Mouse (Mus musculus): ENCODE measurements around the gene Ptov1.
"Not testable (repeated sequence)": the region's sequence is repeated elsewhere in the genome, so short reads cannot be mapped to it uniquely, and the experiment has no call there.

The Ptov1 gene

DNA sequence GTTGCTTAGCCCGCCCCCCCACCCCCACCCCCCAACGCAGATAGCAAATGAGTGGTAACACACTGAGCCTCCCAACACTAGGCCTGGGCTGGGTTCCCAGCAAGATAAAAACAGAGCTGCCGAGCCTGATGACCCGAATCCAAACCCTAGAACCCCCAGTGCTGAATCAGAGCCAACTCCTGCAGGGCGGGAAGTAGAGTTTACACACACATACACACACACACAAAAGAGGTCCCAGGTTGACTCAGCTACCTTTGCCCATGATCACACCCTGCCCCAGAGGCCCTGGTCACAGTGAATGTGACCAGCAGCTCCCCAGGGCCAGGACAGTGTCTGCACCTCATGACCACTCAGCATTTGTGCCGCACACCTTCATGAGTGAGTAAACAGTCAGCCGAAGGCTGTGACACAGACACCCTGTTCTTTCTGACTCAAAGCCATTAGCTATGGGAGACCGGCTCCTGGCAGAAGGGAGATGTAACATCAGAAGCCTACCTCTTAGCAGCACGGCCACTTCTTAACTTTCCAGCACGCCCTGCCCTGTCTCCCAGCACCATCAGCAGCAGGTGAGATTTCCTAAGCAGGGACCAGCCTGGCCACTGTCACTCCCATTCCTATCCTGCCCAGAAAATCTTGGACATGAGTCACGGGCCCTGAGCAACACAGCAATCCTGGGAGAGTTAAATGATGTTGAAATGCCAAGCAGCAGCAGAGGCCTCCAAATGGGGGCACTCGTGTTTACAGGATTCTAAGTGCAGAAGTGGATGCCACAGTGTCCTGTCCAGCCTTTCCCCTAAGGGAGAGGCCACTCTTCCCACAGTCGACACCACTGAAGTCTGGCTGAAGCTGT lies 18.9 kb upstream of the Ptov1 start:
- in situ Hi-C loops (cut with MboI, MseI), result no loop called here

DNA sequence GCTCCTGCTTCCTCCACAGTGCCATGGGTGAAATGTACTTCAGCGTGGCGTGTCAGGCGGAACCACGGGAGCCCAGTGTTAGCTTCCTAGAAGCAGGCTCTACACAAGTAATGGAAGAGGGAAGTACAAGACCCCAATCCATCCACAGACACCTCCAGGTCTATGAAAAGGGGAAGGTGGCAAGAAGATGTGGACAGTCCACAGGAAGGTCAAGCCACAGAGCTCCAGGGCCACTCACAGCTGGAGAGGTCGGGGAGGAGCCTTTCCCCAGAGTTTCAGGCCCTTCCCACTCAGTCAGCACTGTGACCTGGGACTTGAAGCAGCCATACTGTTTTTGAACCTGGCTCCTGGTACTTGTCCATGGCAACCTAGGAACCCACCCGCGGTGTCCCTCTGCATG lies 17.4 kb upstream of the Ptov1 start:
- in situ Hi-C loops (cut with MboI, MseI), result no loop called here

DNA sequence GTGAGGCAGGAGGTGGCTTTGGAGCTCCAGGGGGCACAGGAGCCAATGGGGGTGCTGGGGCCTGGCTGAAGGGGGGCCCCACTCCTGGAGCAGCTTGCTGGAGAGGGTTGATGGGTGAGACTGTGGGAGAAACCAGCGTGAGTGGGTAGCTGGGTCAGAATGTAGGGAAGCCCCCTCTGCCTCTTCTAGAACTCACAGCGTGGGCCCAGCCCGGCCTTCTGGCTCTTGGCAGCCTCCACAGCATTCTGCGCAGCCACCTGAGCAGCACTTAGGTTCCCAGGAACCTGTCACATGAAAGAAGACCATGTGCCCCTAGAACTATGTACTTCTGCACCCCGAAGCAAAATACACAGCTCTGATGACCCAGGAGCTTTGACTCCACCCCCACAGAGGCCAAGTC lies 15.0 kb upstream of the Ptov1 start:
- in situ Hi-C loops (cut with MboI, MseI), result no loop called here

DNA sequence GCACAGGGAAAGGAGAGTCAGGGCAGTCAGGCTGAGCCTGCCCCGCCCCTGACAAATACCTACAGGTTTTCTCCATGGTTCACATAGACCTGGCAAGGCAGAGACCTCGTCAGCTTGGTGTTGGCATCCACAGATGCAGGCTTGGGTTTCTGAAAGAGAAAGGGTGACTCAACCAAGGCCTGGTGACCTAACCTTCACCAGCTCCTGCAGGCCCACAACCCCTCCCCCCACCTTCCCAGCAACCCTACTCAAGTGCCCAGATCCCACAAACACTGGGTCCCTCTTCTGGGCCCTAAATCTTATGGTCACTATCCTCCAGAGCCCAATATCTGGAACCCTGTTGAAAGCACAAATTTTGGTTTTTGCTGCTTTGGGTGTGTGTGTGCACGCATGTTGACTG lies 13.4 kb upstream of the Ptov1 start:
- in situ Hi-C loops (cut with MboI, MseI), result no loop called here

DNA sequence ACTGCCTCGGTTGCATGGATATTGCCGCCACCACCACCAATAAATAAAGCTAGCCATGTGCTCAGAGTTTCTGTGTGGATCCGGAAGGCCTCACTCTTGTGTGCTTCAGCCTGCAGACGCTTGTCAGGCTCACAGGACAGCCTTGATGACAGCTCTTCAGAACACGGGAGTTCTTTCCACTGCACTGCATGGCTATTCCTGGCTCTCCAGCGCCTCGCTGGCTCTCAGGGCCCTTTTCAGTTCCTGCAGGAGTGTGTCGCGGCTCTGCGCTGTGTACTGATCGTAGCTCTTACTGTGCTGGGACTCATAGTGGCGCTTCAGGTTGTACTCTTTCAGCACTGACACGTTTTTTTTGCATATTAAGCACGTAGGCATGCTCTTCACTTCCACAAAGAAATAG lies 8.2 kb upstream of the Ptov1 start:
- in situ Hi-C loops (cut with MboI, MseI), result no loop called here

DNA sequence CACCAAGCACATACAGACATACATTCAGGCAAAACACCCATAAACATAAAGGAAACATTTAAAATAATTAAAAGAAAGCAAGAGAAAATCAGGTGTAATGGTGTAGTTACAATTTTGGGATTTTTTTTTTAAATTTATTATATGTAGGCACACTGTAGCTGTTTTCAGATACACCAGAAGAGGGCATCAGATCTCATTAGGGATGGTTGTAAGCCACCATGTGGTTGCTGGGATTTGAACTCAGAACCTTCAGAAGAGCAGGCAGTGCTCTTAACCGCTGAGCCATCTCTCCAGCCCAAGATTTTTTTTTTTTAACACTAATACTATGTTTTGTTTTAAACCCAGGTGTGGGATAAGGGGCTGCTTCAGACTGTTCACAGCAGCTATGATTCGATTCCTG lies 2.2 kb upstream of the Ptov1 start:
- in situ Hi-C loops (cut with MboI, MseI), result not testable (repeated sequence)

DNA sequence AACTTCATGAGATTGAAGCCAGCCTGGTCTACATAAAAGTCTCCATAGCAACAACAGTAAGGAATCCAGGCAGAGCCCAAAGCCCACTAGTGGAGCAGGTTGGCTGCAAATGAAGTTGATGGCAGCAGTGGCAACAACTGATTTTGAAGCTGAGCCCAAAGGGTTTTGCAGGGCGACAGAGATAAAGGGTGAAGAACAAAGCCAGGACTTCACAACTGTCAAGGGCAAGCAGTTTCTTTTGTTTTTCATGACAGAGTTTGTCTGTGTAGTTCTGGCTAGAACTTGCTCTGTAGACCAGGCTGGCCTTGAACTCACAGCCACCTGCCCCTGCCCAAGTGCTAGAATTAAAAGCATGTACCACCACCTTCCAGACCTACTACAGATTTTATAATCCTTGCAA lies 1.6 kb upstream of the Ptov1 start:
- in situ Hi-C loops (cut with MboI, MseI), result no loop called here

DNA sequence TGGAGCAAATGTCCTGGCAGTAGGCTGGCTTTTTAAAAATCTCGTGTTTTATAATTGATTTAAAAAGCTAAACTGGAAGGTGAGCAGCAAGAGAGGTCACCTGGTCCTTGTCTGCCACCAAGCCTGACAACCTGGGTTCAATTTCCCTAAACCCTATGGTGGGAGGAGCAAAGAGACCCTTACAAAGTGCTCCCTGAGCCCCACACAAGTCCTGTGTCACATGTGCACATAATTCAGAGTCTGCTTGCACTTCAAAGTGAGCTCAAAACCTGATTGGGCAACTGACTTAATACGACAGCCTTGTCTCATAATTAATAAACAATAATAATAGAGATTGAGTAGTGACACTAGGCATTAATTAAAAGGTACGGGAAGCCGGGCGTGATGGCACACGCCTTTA lies 1.0 kb upstream of the Ptov1 start:
- in situ Hi-C loops (cut with MboI, MseI), result no loop called here

DNA sequence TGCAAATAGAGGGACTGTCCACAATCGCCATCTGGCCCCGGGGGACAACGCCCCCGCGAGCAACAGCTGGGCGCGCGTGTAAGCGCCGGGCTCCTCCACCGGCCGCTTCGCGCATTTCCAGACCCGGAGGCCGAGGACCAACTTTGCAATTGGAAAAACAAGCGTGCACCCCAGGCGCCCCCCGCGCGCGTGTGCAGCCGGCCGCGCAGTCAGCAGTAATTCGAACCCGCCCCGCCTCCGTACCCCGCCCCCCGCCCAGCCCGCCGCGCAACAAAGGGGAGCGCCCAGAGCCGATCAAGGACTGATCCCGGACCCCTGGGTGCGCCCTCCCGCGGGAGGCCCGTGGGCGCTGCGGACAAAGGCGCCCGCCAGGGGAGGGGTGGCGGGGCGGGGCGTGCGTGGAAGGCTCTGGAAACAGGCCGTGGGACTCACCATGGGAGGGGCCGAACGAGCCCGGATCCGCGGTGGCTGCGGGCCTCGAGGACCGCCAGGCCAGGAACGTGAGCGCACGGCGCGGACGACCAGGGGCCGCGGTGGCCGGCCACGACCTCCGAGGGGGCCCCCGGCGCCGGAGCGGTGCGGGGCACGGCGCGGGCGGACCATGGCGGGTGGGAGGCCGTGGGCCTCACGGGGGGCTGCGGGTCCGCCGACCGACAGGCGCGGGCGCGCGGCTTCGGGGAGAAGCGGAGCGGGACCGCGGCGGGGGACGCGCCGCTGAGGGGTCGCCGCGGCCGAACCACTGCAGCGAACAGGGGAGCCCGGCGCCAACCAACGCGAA lies 480 bp downstream of the Ptov1 start:
- in situ Hi-C loops (cut with MboI, MseI), result no loop called here

DNA sequence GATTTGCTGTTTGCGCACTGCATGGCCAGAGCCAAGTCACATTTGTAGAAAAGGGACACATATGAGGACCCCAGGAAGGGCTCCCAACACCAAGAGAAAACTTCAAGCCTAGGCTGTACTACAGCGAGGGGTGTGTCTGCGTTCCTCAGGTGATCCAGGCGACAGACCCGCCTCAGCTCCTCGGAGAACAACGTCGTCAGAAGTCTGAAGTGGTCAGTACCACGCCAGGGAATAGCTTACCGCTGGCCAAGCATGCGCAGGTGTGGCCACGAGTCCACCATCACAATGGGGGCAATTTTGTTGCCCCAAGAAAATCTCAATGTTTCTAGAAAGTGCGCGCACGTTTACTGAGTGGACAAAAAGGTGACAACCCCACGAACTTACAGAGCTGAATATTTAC lies 1.1 kb downstream of the Ptov1 start:
- in situ Hi-C loops (cut with MboI, MseI), result no loop called here

DNA sequence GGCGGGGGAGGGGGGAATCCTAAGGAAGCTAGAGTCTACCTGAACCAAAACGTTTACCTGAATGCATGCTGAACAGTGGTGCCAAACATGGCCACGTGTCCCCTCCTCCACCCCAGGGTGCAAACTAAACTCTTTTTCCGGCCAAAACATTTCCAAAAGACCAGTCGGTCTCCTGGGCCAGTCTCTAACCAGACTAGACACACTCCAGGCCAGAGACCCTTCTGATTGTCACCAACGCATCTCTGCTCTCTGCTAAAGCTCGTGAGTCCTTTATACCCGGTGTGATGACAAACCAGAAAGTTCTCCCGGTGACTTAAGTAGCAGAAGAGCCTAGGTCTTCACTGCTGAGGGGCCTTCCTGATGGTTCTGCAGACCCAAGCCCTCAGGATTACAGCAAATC lies 1.8 kb downstream of the Ptov1 start:
- in situ Hi-C loops (cut with MboI, MseI), result no loop called here

DNA sequence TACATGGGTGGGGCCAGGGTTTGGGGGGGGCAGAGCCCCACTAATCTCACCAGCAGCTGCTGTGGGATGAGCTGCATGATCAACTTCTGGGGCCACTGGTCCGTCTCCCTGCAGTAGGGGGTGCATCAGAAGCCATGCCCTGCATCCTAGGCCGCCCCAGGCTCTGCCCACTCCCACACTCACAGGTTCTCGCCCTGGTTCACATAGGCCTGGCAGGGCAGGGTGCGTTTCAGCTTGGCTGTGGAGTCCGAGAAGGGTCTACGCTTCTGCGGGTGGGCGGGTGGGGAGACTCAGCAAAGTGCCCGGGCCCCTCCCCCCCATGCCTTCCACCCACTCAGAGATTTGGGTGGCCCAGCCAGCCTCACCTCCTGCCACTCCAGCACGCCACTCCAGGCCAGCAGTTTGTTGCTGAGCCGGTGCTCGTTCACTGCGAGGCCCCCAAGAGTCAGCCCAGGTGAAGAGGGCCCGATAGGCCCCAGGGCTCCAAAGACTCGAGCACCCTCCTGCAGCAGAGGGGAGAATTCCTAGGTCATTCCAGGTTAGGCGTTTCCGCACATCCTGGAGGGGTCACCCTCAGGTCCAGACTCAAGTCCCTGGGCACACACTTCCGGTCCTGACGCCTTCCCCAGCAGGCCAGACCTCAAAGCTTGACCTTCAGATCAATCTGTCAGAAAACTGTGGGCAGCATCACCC lies 2.4 kb downstream of the Ptov1 start:
- in situ Hi-C loops (cut with MboI, MseI), result no loop called here

DNA sequence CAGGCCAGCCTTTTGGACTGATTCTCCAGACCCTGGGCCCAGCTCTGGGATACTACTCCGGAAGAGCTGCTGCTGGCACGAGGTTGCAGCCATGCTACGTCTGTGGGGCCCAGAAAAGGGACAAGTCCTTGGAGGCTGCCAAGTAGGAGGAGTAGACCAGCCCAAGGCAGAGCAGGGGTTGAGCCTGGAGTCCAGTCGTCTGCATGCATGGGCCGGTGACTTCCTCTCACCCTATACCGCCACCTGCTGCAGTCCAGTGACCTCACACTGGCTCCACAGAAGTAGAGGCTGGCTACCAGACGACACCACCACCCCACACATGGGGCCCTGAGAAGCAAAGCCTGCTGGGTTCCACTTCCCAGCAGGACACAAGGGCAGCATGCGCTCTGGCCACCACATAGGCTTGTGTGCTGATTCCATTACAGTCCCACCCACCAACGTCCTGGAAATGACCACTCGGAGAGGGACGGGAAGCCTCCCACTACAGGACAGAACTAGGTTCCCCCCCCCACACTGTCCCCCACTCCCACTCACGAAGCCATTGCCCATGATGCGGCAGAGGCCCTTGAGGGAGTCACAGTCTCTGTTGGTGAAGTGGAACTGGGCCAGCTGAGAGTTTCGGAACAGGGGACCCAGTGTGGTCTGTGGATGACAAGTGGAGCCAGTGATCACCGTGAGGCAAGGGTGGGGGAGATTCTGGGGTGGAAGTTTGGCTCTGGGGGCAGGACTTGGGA lies 3.1 kb downstream of the Ptov1 start:
- in situ Hi-C loops (cut with MboI, MseI), result no loop called here

DNA sequence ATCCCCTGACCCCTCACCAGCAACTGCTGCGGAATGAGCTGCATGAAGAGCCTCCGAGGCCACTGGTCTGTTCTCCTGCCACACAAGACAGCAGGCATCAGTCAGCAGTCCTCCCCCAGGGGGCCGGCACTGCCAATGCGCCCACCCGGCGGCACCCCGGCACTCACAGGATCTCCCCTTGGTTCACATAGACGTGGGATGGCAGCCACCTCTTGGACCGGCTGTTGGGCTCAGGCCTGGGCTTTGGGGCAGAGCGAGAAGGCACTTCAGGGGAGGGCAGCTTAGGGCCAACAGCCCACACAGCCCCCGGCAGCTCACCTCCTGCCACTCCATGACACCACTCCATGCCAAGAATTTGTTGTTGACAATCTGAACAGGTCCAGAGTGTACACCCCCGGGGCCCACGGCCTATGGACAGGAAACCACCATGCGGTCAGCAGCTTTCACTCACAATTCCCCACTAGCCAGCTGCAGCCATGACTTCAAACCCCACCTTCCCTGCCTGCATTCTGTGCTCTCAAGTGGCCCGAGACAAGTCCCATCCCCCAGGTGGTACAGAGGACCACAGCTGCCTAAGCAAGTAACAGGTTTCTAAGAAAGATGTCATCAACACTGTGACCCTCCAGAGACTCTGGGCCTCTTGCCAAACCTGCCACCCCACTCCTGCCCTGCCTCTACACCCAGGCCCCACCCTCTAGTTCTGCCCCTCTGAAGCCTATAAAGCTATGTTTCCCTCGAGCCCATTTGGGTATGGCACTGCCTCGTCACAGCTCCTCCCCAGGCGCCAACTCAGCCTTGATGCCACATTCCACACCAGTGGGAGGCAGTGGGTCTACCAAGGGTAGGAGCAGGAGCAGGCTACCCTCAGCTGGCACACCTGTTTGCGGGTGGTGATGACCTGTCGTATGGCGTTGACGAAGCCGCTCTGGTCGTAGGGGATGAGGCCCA lies 4.7 kb downstream of the Ptov1 start:
- in situ Hi-C loops (cut with MboI, MseI), result no loop called here

DNA sequence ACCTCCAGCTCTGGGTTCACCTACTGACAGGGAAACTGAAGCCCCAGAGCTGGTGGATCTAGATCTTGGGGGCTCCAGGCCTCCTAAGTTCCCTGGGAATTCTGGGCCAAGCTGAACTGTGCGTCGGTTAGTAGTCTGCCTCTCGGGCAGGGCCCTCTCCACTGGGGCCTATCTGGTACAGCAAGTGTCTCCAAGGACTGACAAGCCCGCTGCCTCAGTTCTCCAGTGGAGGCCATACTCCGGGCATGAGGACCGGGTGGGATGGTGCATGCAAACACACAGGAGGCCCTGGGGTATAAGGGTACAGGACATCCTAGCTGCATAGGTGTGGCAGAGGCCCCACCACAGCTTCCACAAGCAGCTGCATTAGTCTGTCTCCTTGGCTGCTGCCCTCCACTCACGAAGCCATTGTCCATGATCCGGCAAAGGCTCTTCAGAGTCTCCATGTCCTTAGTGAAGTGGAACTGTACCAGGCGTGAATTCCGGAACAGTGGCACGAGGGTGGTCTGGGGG lies 5.5 kb downstream of the Ptov1 start:
- in situ Hi-C loops (cut with MboI, MseI), result no loop called here

DNA sequence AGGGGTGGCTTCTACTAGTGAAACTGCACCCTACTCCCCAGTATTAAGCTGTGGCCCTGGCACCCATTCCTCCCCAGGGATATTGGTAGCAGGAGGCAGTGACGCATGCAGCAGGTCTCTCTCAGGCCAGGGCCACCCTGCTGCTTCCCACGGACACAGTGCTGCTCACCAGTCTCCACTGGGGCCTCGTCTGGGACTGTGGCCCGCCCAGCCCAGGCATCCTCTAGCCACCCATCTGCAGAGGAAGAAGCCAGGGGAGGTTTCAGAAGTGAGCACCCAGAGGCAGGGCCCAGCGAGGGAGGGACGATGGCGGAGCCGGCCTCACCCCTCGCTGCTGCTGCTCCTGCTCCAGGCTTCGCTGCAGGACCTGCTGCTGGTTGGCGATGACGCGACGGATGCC lies 6.4 kb downstream of the Ptov1 start:
- in situ Hi-C loops (cut with MboI, MseI), result no loop called here

DNA sequence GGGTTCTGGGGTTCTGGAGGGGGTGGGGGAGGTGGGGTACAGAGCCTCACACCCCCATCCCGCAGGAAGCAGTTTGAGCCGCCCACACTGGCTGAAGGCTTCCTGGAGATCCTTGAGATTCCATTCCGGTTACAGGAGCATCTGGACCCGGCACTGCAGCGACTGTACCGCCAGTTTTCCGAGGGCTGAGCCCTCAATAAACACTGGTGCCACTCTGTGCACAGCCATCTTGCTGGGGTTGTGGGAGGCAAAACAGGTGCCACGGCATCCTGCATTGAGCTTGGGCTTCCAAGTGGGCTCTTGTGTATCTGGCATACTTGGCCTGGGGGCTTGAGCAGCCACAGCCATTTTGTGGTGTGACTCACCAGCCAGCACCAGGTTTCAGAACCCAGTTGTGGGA lies 7.2 kb downstream of the Ptov1 start:
- in situ Hi-C loops (cut with MboI, MseI), result no loop called here

DNA sequence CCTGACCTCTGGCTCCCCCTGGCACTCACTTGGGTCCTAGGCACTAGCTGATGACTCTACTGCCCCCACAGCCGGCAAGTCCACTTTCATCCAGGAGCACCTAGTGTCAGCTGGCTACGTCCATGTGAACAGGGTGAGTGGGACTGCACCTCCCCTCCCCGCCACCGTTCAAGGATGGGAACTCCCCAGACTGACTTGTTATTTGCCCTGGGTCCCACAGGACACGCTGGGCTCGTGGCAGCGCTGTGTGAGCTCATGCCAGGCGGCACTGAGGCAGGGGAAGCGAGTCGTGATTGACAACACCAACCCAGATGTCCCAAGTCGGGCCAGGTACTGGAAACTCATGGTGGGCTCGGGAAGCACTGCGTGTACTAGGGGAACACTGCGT lies 8.2 kb downstream of the Ptov1 start:
- in situ Hi-C loops (cut with MboI, MseI), result no loop called here

DNA sequence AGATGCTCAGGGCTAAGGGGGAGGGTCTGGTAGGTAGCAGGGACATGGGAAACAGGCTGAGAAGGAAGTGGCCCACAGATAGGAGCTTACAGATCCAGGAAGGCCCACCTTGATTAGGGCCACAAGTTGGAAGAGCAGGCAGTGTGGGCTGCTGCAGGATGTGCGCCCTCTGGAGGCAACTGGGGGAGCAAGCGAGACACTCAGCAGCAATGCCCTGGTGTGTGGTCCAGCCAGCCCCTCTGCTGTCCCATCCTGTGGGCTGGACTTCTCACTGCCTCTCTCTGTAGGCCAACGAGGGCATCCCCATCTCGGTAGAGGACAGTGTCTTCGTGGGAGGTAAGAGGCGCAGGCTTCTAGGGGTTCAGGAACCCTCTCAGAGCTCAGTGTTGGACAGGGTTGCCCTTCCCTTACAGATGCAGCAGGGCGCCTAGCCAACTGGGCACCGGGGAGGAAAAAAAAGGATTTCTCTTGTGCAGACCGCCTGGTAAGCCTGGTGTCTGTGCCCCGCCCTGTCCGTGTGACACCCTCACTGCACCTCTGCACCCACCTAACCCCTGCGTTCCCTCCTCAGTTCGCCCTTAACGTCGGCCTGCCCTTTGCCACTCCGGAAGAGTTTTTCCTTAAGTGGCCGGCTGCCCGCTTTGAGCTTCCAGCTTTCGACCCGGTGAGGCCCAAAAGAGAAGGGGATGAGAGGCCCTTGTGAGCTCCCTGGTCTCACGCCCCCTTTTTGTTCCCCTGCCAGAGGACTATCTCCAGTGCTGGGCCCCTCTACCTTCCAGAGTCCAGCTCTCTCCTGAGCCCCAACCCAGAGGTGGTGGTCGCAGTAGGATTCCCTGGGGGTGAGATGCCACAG lies 8.8 kb downstream of the Ptov1 start:
- in situ Hi-C loops (cut with MboI, MseI), result no loop called here
